Mouse (Mus musculus): ENCODE data around the gene Bnc2. TPM values are rescaled to one million over a fixed set of nuclear protein-coding genes. Genes with fewer than 3 reads are reported as not detected.

Gene Bnc2
- polyA plus RNA-seq, 2 experiments = 24.3 to 25.7 TPM

DNA sequence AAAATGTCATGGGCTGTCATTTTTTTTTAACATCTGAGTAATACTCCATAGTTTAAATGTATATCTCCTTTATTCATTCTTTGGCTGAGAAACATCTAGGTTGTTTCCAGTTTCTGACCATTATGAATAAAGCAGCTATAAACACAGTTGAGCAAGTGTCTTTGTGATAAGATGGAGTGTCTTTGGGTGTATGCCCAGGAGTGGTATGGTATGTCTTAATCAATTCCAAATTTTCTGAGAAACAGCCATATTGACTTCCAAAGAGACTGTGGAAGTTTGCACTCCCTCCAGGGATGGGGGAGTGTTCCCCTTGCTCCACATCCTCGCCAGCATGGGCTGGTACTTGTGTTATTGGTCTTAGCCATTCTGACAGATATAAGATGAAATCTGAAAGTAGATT, 70.6 kb downstream of the Bnc2 start:
- no peaks in the 10 kb centered on the region for H3K4me1 ChIP-seq (ENCODE audit: control insufficient read depth, insufficient read depth, low read length)
- H3K27ac ChIP-seq (replicated peaks; ENCODE audit: low read depth, low read length) = no peak overlapping the region
- H3K4me3 ChIP-seq (replicated peaks; ENCODE audit: low read length) = no peak overlapping the region
- ATAC-seq (ENCODE audit: low FRiP score, low read depth) (no peak), DNase-seq (ENCODE audit: low spot score) (no peak)
- no peaks in the 10 kb centered on the region for H3K27me3 ChIP-seq (ENCODE audit: control insufficient read depth, insufficient read depth, low read length)
- H3K4me2 ChIP-seq (replicated peaks; ENCODE audit: low read depth, low read length, severe bottlenecking) = no peak overlapping the region
- TF ChIP-seq POLR2A (IDR thresholded peaks at IDR 0.05; ENCODE audit: borderline replicate concordance, extremely low read depth, insufficient read depth, insufficient read length) = no peak
- no peaks in the 10 kb centered on the region for H3K36me3 ChIP-seq (ENCODE audit: control insufficient read depth, insufficient read depth, low read length)
- WGBS = 77% methylated on average over 1 of the region's 1 CpGs
- H3K9ac ChIP-seq (ENCODE audit: low read depth, low read length, severe bottlenecking) = no peak overlapping the region
- no peaks in the 10 kb centered on the region for H3K9me3 ChIP-seq (ENCODE audit: control insufficient read depth, low read length)

DNA sequence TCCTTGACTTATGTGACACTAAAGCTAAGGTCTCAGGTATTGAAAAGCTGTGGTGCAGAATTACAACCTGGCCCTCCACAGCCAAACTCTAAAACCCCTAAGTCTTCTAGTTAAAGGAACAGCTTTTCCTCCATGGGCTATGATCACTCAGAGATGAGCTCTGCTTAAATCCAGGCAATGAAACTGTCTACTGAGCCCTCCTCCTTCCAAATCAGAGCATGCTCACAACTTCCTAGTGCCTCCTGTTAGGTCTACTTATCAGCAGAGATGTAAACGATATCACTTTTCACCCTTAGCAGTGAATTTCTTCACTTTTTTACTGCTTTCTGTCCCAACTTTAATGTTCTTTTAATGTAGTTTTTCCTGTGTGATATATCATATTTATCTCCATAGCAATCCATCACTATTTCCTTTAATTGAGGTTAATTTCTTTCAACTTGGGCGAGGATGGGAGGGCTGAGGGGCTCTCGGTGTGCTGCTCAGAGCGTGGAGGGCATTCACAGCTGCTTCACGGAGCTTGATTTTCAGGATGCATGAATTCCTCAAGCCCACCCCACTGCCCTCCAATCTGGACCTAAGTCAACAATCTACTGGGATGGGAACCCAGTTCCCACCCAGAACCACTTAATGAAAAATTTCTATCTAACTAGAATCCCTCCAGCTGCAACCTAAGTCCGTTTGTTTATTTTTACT, 94.7 kb downstream of the Bnc2 start:
- peaks cover 14% of the 10 kb centered on the region for H3K4me1 ChIP-seq (ENCODE audit: control insufficient read depth, insufficient read depth, low read length)
- no peaks in the 10 kb centered on the region for H3K36me3 ChIP-seq (ENCODE audit: control insufficient read depth, insufficient read depth, low read length)
- DNase-seq (ENCODE audit: low spot score) (no peak), ATAC-seq (ENCODE audit: low FRiP score, low read depth) (no peak)
- H3K4me3 ChIP-seq (replicated peaks; ENCODE audit: low read length) = no peak overlapping the region
- H3K9ac ChIP-seq (ENCODE audit: low read depth, low read length, severe bottlenecking) = no peak overlapping the region
- no peak overlapping the region for H3K27ac ChIP-seq (replicated peaks; ENCODE audit: low read depth, low read length)
- H3K27me3 ChIP-seq (ENCODE audit: control insufficient read depth, insufficient read depth, low read length) = no peaks in the 10 kb centered on the region
- no peak for TF ChIP-seq POLR2A (IDR thresholded peaks at IDR 0.05; ENCODE audit: borderline replicate concordance, extremely low read depth, insufficient read depth, insufficient read length)
- no peak overlapping the region for H3K4me2 ChIP-seq (replicated peaks; ENCODE audit: low read depth, low read length, severe bottlenecking)
- no peaks in the 10 kb centered on the region for H3K9me3 ChIP-seq (ENCODE audit: control insufficient read depth, low read length)
- WGBS = 40% methylated on average over 6 of the region's 6 CpGs

DNA sequence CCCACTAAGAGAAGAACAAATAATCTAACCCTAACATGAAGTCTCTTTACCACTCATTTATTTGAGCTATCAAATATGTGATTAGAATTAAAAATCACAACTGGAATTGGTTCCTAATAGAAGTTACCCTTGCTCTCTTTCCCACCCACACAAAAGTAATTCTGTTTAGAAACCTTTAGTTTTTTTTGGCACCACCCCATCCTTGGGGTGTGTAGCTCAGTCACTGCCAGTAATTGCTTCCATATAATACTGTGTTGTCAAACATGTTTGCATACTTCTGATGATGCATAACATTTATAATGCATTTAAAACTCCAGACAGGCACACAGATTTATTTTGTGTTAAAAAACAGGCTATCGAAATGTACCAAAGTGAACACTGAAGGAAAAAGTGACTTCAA, 96.8 kb downstream of the Bnc2 start:
- TF ChIP-seq POLR2A (IDR thresholded peaks at IDR 0.05; ENCODE audit: borderline replicate concordance, extremely low read depth, insufficient read depth, insufficient read length) = no peak
- ATAC-seq (ENCODE audit: low FRiP score, low read depth) (no peak), DNase-seq (ENCODE audit: low spot score) (peak; percentile 15)

DNA sequence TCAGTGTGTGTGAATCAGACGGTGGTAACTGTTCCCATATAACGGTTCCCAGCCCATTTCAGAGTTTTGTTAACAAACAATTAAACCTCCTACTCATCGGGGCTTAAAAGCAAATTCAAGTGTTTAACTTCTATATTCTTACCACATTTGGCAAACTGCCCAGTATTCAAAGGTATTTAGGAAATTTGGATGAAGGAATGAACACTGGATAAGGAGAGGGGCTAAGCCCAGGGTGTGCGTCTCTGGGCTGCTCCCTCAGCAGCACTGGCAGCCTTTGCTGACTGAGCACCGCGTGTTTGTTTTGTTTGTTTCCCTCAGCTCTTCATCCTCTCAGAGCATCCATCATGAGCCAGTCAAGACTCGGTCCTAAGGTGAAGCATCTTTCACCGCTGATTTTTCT, 109.0 kb downstream of the Bnc2 start:
- Histone ChIP-seq H3K4me2 (replicated peaks; ENCODE audit: low read depth, low read length, severe bottlenecking) (no peak overlapping the region), H3K27me3 (ENCODE audit: control insufficient read depth, insufficient read depth, low read length) (no peaks in the 10 kb centered on the region), H3K27ac (replicated peaks; ENCODE audit: low read depth, low read length) (no peak overlapping the region), H3K4me1 (ENCODE audit: control insufficient read depth, insufficient read depth, low read length) (peaks cover 16% of the 10 kb centered on the region), H3K9ac (ENCODE audit: low read depth, low read length, severe bottlenecking) (no peak overlapping the region), H3K9me3 (ENCODE audit: control insufficient read depth, low read length) (no peaks in the 10 kb centered on the region), H3K36me3 (ENCODE audit: control insufficient read depth, insufficient read depth, low read length) (no peaks in the 10 kb centered on the region), H3K4me3 (replicated peaks; ENCODE audit: low read length) (no peak overlapping the region)
- TF ChIP-seq POLR2A (IDR thresholded peaks at IDR 0.05; ENCODE audit: borderline replicate concordance, extremely low read depth, insufficient read depth, insufficient read length) = no peak
- ATAC-seq (ENCODE audit: low FRiP score, low read depth) = 0 out of 2 replicates have a peak, but pooled peaks have one; percentile 26
- peak; percentile 29 for DNase-seq (ENCODE audit: low spot score)
- 44% methylated on average over 8 of the region's 8 CpGs for whole genome bisulfite sequencing

More for the DNA sequence above, 96.8 kb downstream of the Bnc2 start:
- Histone ChIP-seq H3K9me3 (ENCODE audit: control insufficient read depth, low read length) (no peaks in the 10 kb centered on the region), H3K9ac (ENCODE audit: low read depth, low read length, severe bottlenecking) (no peak overlapping the region), H3K4me2 (replicated peaks; ENCODE audit: low read depth, low read length, severe bottlenecking) (no peak overlapping the region), H3K4me1 (ENCODE audit: control insufficient read depth, insufficient read depth, low read length) (peaks cover 14% of the 10 kb centered on the region), H3K36me3 (ENCODE audit: control insufficient read depth, insufficient read depth, low read length) (no peaks in the 10 kb centered on the region), H3K27ac (replicated peaks; ENCODE audit: low read depth, low read length) (no peak overlapping the region), H3K27me3 (ENCODE audit: control insufficient read depth, insufficient read depth, low read length) (no peaks in the 10 kb centered on the region), H3K4me3 (replicated peaks; ENCODE audit: low read length) (no peak overlapping the region)
- WGBS = 75% methylated on average over 1 of the region's 1 CpGs

DNA sequence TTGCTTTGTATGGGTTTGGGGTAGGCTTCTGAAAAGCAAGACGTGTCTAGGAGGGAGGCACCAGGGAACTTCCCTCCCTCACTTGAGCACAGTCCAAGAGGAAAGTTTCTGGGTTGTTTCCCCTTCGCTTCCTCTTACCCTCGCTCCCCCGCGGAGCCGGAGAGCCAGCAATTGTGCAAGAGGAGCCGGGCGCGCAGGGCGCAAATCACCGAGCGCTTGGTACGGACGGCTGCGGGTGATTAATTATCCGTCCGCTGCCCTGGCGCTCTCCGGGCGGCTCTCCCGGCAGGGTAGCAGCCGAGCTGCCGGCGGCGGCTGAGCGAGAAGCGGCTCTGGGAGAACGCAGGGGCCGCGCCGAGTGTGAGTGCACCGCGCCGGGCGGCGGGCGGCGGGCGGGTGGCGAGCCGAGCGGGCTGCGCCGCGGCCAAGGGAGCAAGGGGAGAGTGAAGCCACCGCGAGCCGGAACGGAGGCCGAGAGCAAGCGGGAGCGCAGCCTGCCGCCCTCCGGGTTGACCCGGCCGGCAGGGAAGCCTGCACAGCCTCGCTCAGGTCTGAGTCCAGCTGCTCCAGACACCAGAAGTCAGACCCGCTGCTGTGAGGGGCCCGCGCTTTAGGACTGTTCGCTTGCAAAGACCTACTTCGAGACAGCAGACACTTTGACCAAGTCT, 129.7 kb downstream of the Bnc2 start:
- ATAC-seq (ENCODE audit: low FRiP score, low read depth) = peak; percentile 76

More for the DNA sequence above, 129.7 kb downstream of the Bnc2 start:
- H3K4me3 ChIP-seq (replicated peaks; ENCODE audit: low read length) = peak overlapping the region; percentile 60
- H3K36me3 ChIP-seq (ENCODE audit: control insufficient read depth, insufficient read depth, low read length) = no peaks in the 10 kb centered on the region
- peak overlapping the region; percentile 76 for H3K4me2 ChIP-seq (replicated peaks; ENCODE audit: low read depth, low read length, severe bottlenecking)
- H3K9me3 ChIP-seq (ENCODE audit: control insufficient read depth, low read length) = no peaks in the 10 kb centered on the region
- peak; percentile 50 for DNase-seq (ENCODE audit: low spot score)
- no peak for TF ChIP-seq POLR2A (IDR thresholded peaks at IDR 0.05; ENCODE audit: borderline replicate concordance, extremely low read depth, insufficient read depth, insufficient read length)
- under 1% methylated on average over 41 of the region's 62 CpGs for WGBS
- H3K9ac ChIP-seq (ENCODE audit: low read depth, low read length, severe bottlenecking) = peak overlapping the region; percentile 95
- H3K27ac ChIP-seq (replicated peaks; ENCODE audit: low read depth, low read length) = peak overlapping the region; percentile 87
- H3K27me3 ChIP-seq (ENCODE audit: control insufficient read depth, insufficient read depth, low read length) = no peaks in the 10 kb centered on the region
- H3K4me1 ChIP-seq (ENCODE audit: control insufficient read depth, insufficient read depth, low read length) = peaks cover 19% of the 10 kb centered on the region

Data from limb, embryonic 14.5 days (tissue).